Mouse (Mus musculus): ENCODE data around the gene Plekhm3.

Gene Plekhm3

DNA sequence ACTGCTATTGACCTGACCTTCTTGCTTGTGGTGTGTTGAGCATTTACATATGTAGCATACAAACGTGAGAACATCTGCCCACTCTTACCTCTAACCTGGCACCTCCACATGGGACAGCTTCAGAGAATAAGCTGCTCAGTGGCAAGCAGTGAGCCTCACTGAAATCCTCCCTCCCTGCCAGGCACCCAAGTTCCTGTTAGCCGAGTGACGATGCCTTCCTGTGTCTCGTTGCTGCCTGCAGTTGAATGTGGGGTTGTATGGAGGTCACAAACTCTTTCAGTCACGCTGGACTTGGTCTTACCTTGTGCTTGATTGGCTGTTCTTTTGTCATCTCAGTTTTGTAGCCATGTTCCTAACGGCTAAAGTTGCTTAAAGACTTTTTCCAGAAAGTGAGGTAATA is 133.1 kb downstream of the Plekhm3 start:
- no peak for DNase-seq

DNA sequence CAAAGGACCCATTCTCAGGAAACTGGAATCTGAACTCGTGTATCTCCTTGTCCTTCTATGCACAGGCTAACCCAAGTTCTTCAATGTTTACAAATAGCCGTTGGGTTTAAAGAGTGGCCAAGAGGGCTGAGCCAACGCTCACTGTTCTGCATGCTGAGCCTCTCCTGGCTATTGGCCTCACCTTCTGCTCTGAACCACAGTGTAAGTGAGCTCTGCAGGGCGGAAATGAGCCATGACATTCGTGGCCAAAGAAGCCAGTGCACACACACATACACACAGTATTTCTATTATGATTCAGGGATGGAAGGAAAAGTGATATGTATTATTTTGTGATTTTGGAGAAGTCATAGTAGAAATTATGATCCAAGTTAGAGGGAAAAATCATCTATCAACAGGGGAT is 138.9 kb downstream of the Plekhm3 start:
- DNase-seq = no peak

- no peak for DNase-seq
These were observed 143.4 kb downstream of the Plekhm3 start for GRCm38 (mm10) chr1:64813182-64813581.

DNA sequence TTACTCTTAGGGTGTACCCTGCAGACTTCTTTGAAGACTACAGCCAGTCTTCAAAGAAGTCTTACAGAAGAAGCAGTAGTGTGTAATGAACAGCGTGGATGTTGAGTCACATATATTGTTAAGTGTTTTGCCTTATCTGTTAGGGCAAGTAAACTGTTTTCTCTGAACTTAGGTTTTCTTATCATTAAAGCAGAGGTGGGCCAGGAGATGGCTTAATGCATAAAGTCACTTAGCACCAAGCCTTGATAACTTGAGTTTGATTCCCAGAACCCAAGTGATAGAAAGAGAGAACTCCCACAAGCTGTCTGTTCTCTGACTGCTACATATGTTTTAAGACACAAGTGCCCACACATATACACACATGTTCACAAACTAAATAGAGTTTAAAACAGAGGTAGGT is 144.7 kb downstream of the Plekhm3 start:
- DNase-seq = no peak

DNA sequence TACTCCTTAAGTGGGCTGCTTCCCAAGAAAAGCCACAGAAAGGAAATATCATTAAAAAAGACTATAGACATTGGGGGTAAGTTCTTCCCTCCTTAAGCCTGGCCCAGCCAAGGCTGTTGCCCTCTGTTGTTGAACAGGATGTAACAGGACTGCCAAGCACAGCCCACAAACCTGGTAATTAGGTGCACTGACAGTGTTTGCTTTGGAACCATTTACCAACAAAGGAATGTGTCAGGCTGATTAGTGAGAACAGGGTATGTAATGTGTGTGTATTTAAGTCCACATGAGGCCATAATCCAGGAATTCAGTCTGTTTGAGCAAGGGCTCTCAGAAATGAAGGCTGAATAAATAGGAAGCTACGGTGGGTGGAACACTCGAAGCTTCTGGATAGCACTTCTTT is 147.5 kb downstream of the Plekhm3 start:
- DNase-seq = peak; percentile 61

GRCm38 (mm10) chr1:64807766-64808165 is 148.9 kb downstream of the Plekhm3 start:
- no peak for DNase-seq

GRCm38 (mm10) chr1:64805217-64805616 is 151.4 kb downstream of the Plekhm3 start:
- no peak for DNase-seq

- DNase-seq = no peak
These were observed 154.0 kb downstream of the Plekhm3 start for GRCm38 (mm10) chr1:64802631-64803030.

DNA sequence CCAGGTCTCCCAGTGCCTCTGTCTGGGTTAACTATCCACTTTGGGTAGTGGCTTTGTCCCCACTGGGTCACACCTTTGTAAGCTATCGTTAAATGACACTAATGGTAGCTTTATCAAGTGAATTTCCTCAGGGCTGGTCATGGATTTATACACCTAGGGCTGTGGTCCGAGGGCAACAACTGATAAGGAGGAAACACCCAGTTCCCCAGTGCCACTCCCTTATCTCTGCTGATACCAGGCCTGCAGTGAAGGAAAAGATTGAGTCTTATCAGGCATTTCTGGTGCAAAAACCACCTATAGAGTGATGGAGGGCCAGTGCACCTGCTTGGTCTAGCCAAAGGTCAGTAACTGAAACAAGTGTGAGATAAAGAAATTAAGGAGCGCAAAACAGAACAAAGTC is 159.0 kb downstream of the Plekhm3 start:
- DNase-seq = no peak

DNA sequence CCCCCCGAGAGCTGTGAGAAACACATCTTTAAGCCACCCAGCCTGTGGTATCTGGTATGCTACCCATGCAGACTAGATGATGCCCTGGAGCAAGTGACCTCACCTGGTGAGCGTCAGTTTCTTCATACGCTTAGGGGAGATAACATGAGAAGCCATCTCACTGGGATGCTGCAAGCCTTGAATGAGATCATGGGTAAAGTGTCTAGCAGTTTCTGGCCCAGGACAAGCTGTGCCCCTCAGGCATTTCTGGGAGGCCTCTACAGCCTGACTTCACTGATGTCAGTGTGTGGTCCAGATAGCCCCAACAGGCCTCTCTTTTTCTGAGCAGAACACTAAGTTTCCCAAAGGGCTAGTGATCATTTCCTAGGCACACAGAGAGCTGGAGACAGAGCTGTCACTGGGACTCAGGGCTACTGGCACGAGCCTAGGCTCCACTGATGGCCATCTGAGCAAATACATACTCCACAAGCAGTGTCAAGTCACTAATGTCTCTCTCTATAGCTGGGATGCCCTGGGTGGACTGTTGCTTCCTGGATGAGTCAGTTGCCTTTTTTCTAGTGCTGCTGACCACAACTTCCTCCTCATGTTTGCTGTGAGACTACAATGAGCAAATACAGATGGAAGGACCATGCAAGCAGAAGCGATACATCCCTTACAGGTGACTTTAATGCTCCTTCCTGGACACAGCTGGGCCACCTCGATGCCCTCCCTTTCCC is 159.6 kb downstream of the Plekhm3 start:
- no peak for DNase-seq

- DNase-seq = no peak
These were observed 161.2 kb downstream of the Plekhm3 start for GRCm38 (mm10) chr1:64795284-64796040.

- DNase-seq = no peak
These were observed 162.5 kb downstream of the Plekhm3 start for GRCm38 (mm10) chr1:64794096-64794495.

GRCm38 (mm10) chr1:64793234-64793530 is 163.4 kb downstream of the Plekhm3 start:
- DNase-seq = no peak

GRCm38 (mm10) chr1:64792521-64793233 is 163.9 kb downstream of the Plekhm3 start:
- peak; percentile 38 for DNase-seq

DNA sequence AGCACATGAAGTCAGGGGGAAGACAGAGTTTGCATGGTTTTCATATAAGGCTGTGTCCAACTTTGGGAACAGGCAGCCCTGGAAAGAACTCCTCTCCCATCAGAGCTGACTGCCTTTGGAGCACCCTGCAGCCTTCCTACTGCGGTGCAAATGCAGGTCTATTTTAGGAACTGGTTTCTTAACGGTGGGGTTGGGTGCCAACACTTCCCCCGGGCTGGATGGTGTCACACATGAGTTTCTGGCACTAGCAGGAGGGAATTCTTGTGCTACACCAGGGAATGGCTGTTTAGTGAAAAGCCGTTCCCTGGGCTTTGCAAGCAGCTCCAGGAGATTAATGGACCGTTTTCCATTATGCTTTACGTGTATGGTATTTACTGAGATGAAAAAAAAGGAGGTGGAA is 164.8 kb downstream of the Plekhm3 start:
- peak; percentile 62 for DNase-seq

- DNase-seq = no peak
These were observed 165.5 kb downstream of the Plekhm3 start for GRCm38 (mm10) chr1:64790806-64791790.

GRCm38 (mm10) chr1:64787701-64788515 is 168.7 kb downstream of the Plekhm3 start:
- DNase-seq = peak; percentile 97

DNA sequence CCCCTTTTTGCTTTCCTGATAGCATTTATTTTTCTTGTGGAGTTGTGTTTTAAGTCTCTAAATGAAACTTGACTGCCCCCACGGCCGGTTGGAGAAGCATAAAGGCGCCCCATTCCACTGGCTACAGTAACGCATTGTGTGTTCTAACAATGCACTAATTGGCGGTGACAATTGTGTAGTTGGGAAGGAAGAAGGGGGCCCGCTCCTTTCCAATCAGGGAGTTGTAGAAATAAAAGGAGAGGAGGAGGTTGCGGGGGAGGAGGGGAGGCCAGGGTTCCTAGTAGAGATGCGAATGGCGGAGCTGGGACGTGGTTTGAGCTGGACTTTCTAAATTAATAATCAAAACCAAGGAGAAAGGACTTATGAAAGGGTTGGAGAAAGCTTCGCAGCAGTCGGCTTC is 176.8 kb downstream of the Plekhm3 start:
- no peak for DNase-seq

DNA sequence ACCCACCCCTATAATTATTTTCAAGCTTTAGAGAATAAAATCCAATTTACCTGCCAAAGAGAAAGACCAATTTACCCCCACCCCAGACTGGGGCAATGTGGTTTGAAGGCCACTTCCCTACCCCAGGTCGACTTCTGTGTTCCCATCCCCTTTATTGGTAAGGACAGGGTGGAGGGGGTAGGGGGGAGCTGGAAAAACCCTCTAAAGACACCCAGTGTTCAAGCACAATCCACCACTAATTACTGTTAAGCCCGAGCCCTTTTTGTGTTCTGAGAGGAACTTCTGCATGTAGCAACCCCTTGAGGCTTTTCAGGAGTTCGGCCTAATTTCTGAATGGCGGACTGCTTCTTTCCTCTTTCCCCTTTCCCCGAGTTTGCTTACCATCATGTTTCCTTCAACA is 177.2 kb downstream of the Plekhm3 start:
- DNase-seq = no peak

- DNase-seq = no peak
These were observed 183.3 kb downstream of the Plekhm3 start for GRCm38 (mm10) chr1:64773305-64773704.

GRCm38 (mm10) chr1:64770169-64770568 is 186.5 kb downstream of the Plekhm3 start:
- DNase-seq = no peak

GRCm38 (mm10) chr1:64761646-64762045 is 195.0 kb downstream of the Plekhm3 start:
- DNase-seq = no peak
